Comparison of ENCODE assay signal across 12 mouse cellular contexts in the genomic region with DNA sequence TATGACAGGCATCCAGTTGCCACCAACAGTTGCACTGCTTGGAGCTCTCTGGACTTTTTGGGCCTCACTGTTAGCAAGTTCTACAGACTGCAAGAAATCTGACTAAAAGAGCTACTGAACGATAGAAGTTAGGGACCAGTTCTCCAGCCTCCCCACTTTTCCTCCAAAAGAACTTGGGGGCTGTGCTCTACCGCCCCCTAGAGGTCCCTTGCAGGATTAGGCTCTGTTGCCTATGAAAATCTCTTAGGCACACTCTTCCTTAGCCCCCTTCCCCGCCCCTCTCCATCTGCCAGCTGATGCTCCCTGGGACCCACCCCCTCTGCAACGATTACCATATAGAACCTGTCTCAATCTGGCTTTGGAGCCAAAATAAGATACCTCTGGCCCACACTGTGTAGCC. TPM values are rescaled to one million over a fixed set of nuclear protein-coding genes. Genes with fewer than 3 reads are reported as not detected.
DNase-seq lines count a peak whose midpoint lies in the region; TF ChIP-seq lines count a peak whose summit lies in the region.
"Had no signal": no experiment of that assay in that cellular context is flagged by ENCODE, and none has a peak within 500 bp of the region (broad histone marks: within the 10 kb centered on the region; RNA-seq: fewer than 3 reads in every experiment).

No protein-coding gene starts in this region.

- TF ChIP-seq CTCF in left cerebral cortex, adult 2 months (IDR thresholded peaks at IDR 0.05): peak; percentile 56
- TF ChIP-seq CTCF in cortical plate, adult 2 months (IDR thresholded peaks at IDR 0.05; ENCODE audit: extremely low read depth, insufficient read depth, low read length): 0 out of 2 replicates have a peak, but pooled peaks have one; percentile 21

- intact Hi-C loops in left cerebral cortex, adult 2 months (cut with DNase I): no loop called here
- intact Hi-C loops in left cerebral cortex, postnatal 25 days (cut with DNase I): no loop called here

- no peaks in the 10 kb centered on the region for H3K4me1 ChIP-seq in cortical plate, adult 2 months (ENCODE audit: control insufficient read depth, insufficient read depth, low read length)

- DNase-seq in left cerebral cortex, adult 2 months (ENCODE audit: extremely low spot score in 1 of 2, low spot score in 2 of 2): no peak
- no peak for DNase-seq in left cerebral cortex, postnatal 25 days (ENCODE audit: low spot score in 2 of 2)
- DNase-seq in 3T3-L1 (ENCODE audit: low read depth, low spot score) (peak; percentile 43), A20 (ENCODE audit: low read depth, low spot score) (peak; percentile 20), adipocyte (ENCODE audit: low spot score) (no peak)
- no peak for DNase-seq in layer of hippocampus, adult 8-10 months (ENCODE audit: low spot score in 2 of 2)
- DNase-seq: gastrocnemius, postnatal 36 days; kidney, postnatal 14 days had no signal

- TF ChIP-seq POLR2A in cortical plate, adult 2 months (IDR thresholded peaks at IDR 0.05; ENCODE audit: extremely low read depth, insufficient read depth, low read length): no peak

- no peak overlapping the region for H3K27ac ChIP-seq in left cerebral cortex, adult 2 months
- H3K27ac ChIP-seq in cortical plate, adult 2 months (ENCODE audit: insufficient read depth, low read length): no peak overlapping the region

- H3K4me3 ChIP-seq in left cerebral cortex, adult 2 months: no peak overlapping the region
- H3K4me3 ChIP-seq in cortical plate, adult 2 months (ENCODE audit: insufficient read depth, low read length): no peak overlapping the region

RNA-seq across cellular contexts. Expression of a gene that starts 5.3 kb away (rescaled TPM):
- total RNA-seq in left cerebral cortex, adult 2 months (2021): under 1 TPM in 1 of 2 experiments, not detected in 1; 0.20 TPM
- not detected for total RNA-seq in left cerebral cortex, postnatal 25 days (2021)
- polyA plus RNA-seq in cortical plate, adult 2 months (2012; rRNA removed): not detected in 2 replicates
- not detected for total RNA-seq in layer of hippocampus, adult 8-10 months (2022)
- total RNA-seq: hematopoietic stem cell, adult 5-6 weeks; left cerebral cortex, postnatal 36 days had no signal

RNA-seq across cellular contexts. Expression of a gene that starts 9.4 kb away (rescaled TPM):
- not detected for total RNA-seq in left cerebral cortex, adult 2 months (2021)
- total RNA-seq in left cerebral cortex, postnatal 25 days (2021): not detected
- polyA plus RNA-seq in cortical plate, adult 2 months (2012; rRNA removed): not detected in 2 replicates
- not detected for total RNA-seq in layer of hippocampus, adult 8-10 months (2022)
- total RNA-seq: gastrocnemius, postnatal 36 days; hematopoietic stem cell, adult 5-6 weeks; left cerebral cortex, postnatal 36 days had no signal
- polyA plus RNA-seq: stomach, embryonic 14.5 days had no signal

RNA-seq across cellular contexts. Expression of a gene that starts 32.7 kb away (rescaled TPM):
- under 1 TPM in 1 of 2 experiments, not detected in 1; 0.21 TPM for total RNA-seq in left cerebral cortex, adult 2 months (2021)
- under 1 TPM in 1 of 2 experiments, not detected in 1; 0.27 TPM for total RNA-seq in left cerebral cortex, postnatal 25 days (2021)
- polyA plus RNA-seq in cortical plate, adult 2 months (2012; rRNA removed): 0.04 and 0.06 TPM in 2 replicates
- total RNA-seq in layer of hippocampus, adult 8-10 months (2022): under 1 TPM in 3 of 4 experiments, not detected in 1; 0.27 to 0.39 (median 0.39) TPM
- total RNA-seq: gastrocnemius, postnatal 36 days; left cerebral cortex, postnatal 36 days had no signal

RNA-seq across cellular contexts. Expression of a gene that starts 49.5 kb away (rescaled TPM):
- total RNA-seq in left cerebral cortex, adult 2 months (2021): 1 to 10 TPM; 4.1 to 4.5 TPM
- total RNA-seq in left cerebral cortex, postnatal 25 days (2021): 1 to 10 TPM; 3.1 to 4.8 TPM
- 8.5 and 9.9 TPM in 2 replicates for polyA plus RNA-seq in cortical plate, adult 2 months (2012; rRNA removed)
- total RNA-seq in layer of hippocampus, adult 8-10 months (2022): 1 to 10 TPM; 1.6 to 4.4 (median 3.2) TPM
- total RNA-seq: hematopoietic stem cell, adult 5-6 weeks had no signal

Comparison
In these comparisons a context has a peak if more than half of its experiments do, and no peak if none do; other contexts are left out.
1. DNase-seq: peak in 3T3-L1 (single experiment) and A20 (single experiment); none in left cerebral cortex, adult 2 months (0 of 2), left cerebral cortex, postnatal 25 days (0 of 2), adipocyte (single experiment) and layer of hippocampus, adult 8-10 months (0 of 2).